Mouse (Mus musculus) right cerebral cortex, adult 2 months (tissue): Measurements from ENCODE around the gene Tab1.

Experiments used
- DNase-seq, 2 experiments: peaks; one replicate each; pipeline ENCODE4 v3.0.0; 2021 to 2022; ENCODE audit warnings: low spot score in 2 of 2

Tab1 gene

DNA sequence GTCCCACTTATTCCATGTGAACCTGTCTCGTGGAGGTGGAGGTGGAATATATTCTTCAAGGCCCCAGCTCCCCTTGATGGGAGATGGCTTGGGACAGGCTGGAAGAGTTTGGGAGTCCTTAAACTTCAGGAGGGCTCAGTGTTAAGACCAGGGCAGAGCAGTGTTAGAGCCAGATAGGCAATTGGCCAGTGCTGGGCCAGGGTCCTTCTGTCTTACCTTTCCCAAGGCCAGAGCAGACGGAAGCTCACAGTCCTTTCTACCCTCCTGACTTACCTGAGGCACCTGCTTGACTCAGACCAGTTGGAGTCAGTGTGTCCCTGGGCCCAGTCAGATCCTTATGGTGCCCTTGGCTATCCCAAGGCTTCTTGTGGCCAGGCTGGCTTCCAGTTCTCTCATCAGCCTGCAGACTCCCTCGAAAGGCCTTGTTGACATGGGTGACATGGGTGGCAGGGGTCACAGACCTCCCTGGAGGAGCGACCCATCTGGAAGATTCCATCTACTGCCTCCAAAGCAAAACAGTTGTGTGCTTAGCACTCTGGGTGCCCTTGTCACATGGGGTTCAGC is 29.6 kb downstream of the Tab1 start:
- DNase-seq: no peak

DNA sequence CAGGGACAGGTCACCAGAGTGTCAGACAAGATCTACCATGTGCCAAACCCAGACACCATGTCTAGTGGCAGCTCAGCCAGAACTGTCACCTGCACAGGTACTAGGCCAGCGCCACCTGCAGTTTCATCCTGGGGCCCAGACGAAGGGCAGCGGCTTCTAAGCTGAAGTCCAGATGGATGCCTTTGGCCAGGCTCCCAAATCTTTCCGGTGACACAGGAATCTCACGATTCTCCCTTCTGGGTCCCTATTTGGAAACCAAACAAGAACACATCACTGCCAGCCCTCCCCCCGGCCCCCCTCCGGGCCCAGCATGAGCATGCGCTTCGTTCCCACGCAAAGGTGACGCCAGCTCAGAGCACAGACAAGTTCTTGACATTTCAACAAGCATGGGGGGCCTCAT is 30.3 kb downstream of the Tab1 start:
- peak; percentile 64 to 72 for DNase-seq

DNA sequence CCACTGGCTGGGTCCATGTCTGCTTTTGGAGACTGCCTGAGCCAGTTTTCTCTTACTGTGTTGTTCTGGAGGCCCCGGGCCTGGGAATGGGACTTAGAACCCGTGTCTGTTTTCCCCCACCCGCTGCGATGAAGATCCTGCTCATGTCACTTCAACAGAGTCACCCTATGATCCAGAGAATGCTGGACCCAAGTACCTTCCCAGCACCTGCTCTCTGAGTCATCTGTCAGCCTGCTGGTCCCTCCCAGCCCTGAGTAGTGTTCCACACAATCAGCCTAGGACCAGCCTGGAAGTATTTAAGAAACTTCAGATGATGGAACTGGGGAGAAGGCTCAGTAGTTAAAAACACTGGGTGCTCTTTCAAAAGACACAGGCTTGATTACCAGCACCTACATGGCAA is 30.8 kb downstream of the Tab1 start:
- no peak for DNase-seq

DNA sequence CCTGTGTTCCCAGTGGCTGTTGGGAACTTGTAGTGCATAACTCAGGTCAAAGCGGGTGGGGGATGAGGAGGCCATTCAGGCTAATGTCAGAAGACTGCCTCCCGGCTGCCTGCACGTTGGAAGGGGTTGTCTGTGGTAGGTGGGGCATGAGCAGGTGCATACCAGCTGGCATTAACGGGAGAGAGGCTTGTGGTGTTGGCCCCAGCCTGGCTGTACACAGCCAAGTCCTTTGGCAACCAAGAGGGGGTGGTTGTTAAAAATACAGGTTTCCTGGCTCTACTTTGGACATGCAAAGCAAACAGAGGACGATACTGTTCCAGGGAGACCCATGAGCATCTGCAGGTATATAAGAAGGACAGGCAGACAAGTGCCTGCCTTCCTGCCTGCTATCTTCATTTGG is 32.5 kb downstream of the Tab1 start:
- DNase-seq: no peak

- DNase-seq: no peak
Observed at GRCm38 (mm10) chr15:80169484-80169883, 36.6 kb downstream of the Tab1 start.

GRCm38 (mm10) chr15:80170357-80170756 is 37.4 kb downstream of the Tab1 start:
- DNase-seq: no peak

- no peak for DNase-seq
Observed at GRCm38 (mm10) chr15:80171286-80171685, 38.4 kb downstream of the Tab1 start.

GRCm38 (mm10) chr15:80171791-80172190 is 38.9 kb downstream of the Tab1 start:
- no peak for DNase-seq

GRCm38 (mm10) chr15:80173001-80173771 is 40.3 kb downstream of the Tab1 start, which contains the start of gene Mgat3:
Mgat3 (plus strand) TSS chr15:80173721.
- DNase-seq: peak; percentile 57 to 69

DNA sequence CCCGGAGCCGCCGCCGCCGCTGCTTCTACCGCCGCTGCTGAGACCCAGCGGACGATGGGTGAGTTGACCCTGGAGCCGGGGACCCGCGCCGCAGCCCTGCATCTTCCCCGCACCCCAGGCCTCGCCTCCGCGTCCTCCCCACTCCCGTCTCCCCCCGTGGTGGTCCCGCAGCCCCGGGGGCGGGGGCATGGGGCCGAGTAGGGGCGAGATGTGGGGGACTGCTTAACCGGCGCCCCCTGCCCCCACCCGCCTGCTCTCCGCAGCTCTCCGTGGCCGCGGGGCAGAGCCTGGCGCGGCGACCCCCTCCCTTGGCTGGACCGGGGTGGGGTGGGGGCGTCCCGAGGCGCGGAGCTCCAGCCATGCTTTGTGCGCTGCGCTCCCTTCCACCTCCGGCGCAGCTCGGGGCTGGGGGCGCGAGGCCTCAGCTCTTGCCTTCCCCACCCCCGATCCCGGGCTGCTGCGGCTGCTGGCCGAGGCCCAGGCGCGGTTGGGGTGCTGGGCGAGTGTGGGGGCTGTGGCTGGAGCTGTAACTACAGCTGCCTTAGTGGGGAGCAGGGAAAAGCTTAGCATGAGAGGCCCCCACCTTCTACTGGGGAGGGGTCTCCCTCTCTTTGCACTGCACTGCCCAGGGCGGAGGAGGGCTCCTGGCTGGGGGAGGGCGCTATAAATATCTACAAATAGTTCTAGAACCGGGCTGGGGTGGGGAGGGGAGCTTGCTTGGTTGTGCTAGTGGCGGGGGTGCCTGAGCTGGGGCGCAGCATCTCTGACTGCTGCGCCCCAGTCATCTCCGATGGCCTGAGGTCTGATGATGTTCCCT is 41.1 kb downstream of the Tab1 start:
- DNase-seq: peak; percentile 62 to 65

DNA sequence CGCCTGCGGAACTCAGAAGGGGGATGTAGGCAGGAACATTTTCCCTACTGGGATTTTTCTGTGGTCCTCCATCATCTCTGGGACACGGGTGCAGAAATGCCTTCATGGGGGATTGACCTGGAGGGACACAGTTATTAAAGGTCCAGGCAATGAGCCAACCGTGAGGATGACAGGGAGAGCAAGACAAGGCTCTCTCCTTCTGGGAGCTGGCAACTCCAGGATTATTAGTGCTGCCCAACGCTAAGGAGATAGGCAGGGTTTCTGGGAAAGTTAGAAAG is 41.6 kb downstream of the Tab1 start:
- DNase-seq: peak; percentile 16 to 18

- DNase-seq: no peak
Observed at GRCm38 (mm10) chr15:80175316-80175715, 42.4 kb downstream of the Tab1 start.

DNA sequence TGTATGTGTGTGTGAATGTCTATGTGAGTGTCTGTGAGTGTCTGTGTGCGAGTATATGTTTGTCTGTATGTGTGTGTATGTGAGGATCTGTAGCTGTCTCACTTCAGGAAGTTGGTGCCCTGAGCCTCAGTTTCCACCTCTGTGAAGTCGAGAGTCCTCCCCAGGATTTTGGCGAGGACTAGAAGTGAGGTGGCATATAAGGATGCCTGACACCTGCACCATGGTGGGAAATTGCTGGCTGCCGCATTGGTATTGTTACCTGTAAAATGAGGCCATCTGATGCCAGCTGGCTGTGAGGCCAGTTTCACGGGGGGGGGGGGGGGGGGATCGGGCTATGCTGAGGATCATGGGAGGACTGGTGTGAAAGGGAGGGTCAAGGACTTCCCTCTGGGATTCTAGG is 42.8 kb downstream of the Tab1 start:
- DNase-seq: no peak

DNA sequence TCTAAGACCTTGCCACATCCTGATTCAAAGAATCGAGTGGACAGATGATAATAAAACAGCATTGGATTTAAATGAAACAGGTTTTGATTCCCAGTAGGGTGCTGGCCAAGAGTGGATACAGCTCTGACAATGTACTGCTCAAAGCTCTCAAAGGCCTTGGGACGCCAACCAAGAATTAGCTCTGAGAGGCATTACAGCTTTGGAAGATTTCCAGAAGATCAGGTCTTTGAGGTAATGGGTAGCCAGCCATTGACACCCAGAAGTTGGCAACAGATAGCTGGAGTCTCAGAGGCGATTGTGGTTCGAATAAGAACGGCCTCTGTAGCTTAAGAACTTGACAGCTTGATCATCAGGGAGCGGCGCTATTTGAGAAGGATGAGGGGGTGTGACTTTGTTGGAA is 48.6 kb downstream of the Tab1 start:
- DNase-seq: no peak

DNA sequence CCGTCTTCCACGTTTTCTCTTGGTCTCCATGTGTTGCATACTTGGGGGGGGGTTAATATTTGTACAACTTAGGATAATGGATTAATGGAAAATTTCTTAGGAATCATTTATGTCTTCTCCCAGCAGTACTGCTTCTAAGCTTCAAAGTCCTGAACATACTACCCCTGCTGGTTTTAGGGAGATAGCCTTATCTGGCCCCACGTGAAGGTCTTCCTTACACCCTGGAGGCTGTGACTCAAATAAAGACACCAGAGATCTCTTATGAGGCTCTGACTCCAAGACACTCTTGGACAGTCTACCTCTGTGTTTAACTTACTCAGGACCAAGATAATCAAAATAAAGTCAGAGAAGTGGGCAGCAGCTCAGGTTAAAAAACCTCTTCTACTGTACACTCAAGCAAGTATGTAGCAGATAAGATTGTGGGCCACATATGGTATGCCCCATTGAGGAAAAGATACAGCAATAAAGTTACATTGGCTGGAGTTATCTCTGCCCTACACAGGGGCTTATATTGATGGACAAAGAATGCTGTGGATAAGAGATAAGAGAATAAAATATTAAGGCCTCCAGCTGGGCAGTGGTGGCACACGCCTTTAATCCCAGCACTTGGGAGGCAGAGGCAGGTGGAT is 49.3 kb downstream of the Tab1 start:
- no peak for DNase-seq

- DNase-seq: no peak
Observed at GRCm38 (mm10) chr15:80188927-80189326, 56.0 kb downstream of the Tab1 start.

DNA sequence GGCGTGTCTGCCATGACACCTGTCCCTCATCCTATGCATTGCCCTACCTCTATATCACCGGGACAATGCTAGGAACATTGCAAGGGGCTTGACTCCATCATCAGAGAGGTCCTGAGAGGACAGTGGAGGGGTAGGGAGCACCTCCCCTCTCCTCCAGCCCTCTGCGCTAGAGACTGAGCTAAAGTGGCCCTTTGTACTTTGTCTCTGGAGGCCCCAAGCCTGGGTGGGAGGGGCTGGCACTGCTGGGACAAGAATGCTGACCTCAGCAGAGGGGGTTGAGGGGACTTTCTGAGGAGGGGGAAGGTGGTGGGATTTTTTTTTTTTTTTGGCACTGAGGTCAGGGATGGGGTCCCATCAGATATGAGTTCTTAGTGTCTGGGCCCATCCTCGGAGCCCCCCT is 57.1 kb downstream of the Tab1 start:
- no peak for DNase-seq

GRCm38 (mm10) chr15:80191585-80192245 is 58.8 kb downstream of the Tab1 start:
- DNase-seq: no peak

DNA sequence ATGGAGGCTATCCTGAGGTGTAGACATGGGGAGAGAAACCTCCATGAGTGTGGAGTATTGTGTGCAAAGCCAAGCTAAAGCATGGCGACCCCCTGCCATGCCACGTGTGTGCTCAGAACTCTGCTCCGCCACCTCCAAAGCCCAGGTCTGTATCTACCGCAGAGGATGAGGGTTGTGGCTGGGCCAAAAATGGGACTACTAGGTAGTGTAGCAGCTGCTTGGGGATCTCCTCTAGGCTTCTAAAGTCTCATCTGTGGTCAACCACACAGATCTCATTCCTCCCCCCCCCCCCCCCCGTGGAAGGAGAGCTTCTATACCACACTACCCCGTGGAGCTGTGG is 59.3 kb downstream of the Tab1 start:
- no peak for DNase-seq

DNA sequence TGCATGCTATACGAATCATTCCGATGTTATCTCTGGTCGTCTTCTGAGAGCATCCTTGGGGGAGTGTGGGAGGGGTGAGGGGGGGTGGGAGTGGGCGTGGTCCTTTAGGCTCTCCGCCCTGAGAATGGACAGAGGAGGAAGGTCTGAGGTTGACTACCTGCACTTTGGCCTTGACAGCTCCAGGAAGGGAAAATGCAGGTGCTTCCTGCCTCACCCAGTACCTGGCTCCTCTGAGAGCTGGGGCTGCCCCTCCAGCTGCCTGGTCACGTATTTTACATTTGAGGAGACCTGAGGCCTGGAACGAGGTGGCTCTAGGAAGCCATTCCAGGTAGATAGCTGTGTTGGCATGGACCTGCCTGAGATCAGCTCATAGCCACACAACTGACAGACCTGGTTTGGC is 59.9 kb downstream of the Tab1 start:
- DNase-seq: no peak

DNA sequence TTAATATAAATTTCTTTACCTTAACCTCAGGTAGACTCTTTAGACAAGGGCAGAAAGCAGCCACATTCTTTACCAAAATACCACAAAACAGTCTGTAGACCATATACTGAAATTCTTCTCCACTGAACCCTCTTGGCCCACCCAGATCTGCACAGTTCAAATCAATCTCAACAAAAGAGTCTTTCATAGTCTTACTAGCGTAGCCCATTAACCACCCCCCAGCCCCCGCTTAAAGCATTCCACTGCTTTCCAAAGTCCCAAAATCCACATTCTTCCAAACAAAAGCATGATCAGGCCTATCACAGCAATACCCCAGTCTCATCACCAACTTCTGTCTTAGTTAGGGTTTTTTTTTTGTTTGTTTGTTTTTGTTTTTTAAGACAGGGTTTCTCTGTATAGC is 66.6 kb downstream of the Tab1 start:
- no peak for DNase-seq

GRCm38 (mm10) chr15:80202111-80202775 is 69.3 kb downstream of the Tab1 start:
- DNase-seq: peak; percentile 49 to 54
